Mouse (Mus musculus) megakaryocyte, embryonic 14.5 days (primary cell): Measurements from ENCODE around the gene Dtx2.

Experiments used
- FLI1 ChIP-seq: IDR thresholded peaks from 2 replicates; pipeline ENCODE4 v1.6.1; 2012; ENCODE audit warnings: low read length, inconsistent platforms, mixed read lengths
- GATA1 ChIP-seq: IDR thresholded peaks from 3 replicates; pipeline ENCODE4 v1.6.1; 2012; ENCODE audit warnings: mixed read lengths, low read length, inconsistent platforms, borderline replicate concordance

- no peak for TF ChIP-seq GATA1
- TF ChIP-seq FLI1 = no peak
These were observed 40.3 kb downstream of the Dtx2 start for GRCm38 (mm10) chr5:136034868-136035267.
